Mouse (Mus musculus) heart, postnatal 4 days (tissue): ENCODE measurements around the gene Myl6. TPM values are rescaled to one million over a fixed set of nuclear protein-coding genes. Genes with fewer than 3 reads are reported as not detected.

ENCODE experiments used
- DNase-seq: peaks from one replicate; pipeline ENCODE4 v3.0.0; 2021
- total RNA-seq, 2 experiments: library from RNA; stranded (reverse); gene quantifications; 2 replicates each; pipeline ENCODE4 v1.2.3; 2021

Gene Myl6
- 100 to 1,000 TPM; 616 to 628 TPM for total RNA-seq

DNA sequence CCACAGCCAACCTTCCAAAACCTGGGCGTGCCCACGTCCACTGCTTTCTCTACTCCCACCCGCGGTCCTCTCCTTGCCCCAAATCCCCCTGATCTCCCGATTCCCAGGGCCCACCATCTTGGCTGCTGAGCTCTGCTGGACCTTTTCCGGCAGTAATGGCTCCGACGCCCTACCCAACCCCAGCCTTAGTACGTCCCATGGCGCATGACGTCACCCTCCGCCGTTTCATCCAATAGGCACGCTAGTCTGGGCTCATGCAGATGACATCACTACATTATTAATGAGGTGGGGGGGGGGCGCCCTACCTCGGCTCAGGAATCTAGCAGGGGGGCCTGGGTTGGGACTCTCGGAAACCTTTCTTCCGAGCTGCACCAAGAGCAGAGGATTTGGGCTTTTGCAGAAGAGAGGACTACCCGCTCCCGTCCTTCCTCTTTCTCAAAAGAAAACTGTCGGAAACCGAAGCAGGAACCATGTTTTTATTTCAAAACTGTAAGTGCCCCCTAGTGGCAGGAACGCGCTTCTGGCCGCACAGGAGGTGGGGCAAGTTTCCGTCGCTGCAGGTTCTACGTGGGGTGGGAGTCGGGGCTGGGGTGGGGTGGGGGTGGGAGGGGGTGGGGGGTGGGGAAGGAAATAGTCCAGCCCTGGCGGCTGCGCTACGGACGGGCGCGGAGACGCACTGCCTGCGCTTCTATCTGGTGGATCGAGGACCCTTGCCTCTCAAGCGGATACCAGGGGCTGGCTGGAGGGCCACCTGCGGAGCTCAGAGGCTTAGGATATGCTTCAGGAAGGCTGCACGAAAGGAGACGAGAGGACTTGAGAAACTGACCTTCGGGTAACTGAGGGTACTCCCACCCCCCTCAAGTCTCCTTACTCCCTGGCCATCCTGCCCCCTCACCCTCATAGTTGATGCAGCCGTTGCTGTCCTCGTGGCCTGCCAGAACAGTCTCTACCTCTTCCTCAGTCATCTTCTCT, at the start of gene Myl6:
Gene Myl6 (minus strand): TSS at position 451 of the 972 bp plus-strand sequence.
- DNase-seq, result peak; percentile 98

DNA sequence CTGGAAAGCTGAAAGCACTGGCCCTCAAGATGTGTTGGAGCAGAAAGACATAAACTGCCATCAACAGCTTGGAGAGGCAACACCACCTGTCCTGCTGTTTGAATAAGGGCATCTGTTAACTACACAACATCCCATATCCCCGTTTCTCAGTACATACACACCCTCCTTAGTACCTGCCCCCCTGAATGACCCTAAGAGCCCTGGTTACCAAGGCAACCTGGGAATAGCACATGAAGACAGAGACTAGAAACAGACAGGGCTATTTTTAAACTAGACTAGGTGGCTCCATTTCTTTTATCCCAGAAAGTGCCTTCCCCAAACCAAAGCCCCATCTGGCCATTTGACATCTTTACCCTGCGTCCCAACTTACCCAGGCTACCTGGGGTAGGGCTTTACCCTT, 49.2 kb upstream of the Myl6 start:
- no peak for DNase-seq

DNA sequence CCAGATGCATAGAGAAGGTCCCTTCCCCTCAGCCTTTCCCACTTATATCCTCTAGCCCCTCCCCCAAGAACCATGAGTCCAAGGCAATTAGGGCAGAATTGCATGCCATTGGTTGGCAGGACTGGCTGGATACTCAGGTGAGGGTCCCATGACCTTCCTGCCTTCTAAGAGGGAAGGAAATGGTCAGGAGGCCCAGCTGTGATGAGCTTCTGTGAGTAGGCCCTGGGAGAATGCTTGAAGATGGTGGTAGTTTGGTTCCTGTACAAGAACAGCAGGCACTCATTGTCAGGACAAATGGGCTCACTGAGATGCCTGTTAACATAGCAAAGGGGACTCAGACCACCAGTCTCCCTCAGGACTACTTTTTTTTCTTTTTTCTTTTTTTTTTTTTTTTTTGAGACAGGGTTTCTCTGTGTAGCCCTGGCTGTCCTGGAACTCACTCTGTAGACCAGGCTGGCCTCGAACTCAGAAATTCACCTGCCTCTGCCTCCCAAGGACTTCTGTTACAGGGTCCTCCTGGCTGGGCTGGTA, 44.5 kb upstream of the Myl6 start:
- DNase-seq, result no peak

DNA sequence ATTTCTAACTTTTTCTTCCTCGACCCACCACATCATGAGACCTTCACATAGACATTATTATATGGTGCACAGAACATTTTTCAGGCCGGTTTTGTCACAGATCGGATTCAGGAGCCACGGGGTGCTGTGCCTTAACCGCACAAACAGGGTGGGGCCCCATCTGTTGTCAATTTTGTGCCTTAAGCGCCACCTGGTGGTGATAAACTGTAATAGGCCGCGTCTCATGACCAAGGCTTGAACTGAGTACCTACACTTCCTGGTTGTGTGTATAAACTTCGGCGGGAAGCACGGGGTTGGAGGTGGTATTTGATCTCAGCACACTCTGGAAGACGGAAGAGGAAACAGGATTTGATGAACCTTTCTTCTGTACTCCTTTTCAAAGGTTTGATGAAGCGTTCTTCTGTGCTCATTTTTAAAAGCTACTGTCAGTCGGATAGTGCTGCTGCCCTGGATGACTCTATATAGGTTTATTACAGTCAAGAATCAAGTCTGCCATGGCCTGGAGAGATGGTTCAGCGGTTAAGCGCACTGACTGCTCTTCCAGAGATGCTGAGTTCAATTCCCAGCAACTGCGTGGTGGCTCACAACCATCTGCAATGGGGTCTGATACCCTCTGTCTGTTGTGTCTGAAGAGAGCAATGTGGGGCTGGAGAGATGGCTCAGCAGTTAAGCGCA, 42.5 kb upstream of the Myl6 start:
- peak; percentile 91 for DNase-seq

DNA sequence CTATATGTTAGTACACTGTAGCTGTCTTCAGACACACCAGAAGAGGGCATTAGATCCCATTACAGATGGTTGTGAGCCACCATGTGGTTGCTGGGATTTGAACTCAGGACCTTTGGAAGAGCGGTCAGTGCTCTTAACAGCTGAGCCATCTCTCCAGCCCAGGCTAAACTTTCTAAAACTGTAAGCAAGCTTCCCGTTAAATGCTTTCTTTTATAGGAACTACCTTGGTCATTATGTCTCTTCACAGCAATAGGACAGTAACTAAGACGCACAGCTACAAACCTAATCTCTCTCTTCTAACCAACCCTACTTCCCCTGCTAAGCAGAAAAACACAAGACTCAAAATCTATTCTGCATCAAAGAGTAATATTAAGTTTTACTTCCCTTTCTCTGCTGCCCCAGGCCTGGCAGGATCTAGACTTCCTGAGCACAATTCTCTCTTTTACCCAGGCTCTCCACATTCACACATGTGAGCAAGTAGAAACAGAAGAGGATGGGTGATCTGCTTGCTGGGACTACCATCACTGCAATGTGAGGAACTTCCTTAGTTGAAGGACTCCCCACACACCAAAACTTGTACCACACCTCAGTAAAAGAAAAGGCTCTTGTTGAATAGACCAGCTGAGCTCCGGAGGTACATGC, 41.8 kb upstream of the Myl6 start:
- DNase-seq, result no peak

DNA sequence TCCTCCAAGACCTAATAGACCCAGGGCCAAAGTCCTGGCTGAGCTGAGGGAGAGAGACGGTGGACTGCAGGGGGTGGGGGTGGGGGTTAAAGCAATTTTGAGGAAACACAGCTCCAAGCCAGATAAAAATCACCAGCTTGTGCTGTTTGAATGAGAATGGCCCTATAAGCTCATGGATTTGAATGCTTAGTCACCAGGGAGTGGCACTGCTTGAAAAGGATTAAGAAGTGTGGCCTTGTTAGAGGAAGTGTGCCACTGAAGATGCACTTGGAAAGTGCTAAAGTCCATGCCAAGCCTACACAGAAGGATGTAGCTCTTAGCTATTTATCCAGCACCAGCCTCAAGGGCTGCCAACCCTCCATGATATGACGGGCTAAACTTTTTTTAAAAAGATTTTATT, 41.3 kb upstream of the Myl6 start:
- DNase-seq, result no peak

DNA sequence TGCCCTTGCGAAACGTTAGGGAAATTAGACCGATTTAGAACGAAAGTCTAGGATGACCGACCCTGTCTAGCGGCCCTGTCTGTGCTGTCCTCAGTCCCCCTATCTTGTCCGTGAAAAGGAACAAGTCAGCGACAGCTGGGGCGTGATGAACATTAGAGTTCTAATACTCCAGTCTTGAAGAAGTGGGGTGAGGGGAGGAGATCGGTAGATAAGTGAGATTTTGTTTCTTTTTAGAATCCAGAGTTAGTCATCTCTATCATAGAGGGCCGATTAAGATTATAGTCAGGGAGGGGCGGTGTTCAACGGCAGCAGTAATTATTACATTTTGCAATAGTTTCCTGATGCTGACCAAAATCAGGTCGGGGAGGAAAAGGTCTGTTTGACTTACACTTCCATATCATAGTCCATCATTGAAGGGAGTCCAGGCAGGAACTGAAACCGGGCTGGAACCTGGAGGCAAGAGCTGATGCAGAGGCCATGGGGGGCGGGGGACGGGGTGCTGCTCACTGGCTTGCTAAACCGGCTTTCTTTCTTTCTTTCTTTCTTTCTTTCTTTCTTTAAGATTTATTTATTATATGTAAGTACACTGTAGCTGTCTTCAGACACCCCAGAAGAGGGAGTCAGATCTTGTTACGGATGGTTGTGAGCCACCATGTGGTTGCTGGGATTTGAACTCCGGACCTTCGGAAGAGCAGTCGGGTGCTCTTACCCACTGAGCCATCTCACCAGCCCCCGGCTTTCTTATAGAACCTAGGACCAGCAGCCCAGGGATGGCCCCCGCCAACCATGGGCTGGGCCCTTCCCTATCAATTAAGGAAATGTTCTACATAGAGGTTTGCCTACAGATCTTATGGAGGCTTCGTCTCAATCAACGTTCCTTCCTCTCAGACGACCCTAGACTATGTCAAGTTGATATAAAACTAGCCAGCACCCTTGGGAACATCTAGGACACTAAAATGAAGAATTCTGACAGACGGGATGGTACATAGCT, 32.7 kb upstream of the Myl6 start:
- peak; percentile 29 for DNase-seq

DNA sequence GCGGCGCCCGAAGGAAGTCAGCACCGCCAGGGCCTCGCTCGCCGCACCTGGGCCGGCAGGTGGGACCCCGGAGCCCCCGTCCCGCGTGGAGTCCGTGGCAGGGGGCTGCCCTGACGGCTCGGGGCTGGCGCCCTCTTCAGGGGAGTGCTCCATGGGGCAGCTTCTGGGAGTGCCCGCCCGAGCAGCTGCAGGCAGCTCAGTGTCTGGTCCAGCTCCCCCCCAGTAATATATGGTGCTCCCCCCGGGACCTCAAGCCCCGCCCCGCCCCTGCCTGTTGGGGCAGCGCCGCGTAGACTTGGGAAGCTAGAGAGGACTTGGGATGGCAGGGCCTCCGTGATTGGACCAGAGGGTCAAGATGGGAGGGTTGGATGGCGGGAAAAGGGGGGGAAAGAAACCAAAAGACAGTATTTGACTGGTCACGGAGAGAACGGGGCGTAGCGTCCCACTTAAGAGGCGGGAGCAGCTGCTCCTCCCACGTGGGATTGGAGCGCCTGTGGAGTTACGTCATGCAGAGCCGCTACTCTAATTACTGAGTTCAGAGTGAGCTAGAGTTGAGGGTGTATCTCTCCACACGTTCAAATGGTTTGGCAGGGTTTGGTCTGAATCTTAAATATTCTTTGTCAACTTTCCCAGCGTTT, 31.8 kb upstream of the Myl6 start, which contains the start of gene Esyt1:
Gene Esyt1 (minus strand): TSS at position 201 of the 638 bp plus-strand sequence.
- peak; percentile 94 for DNase-seq

DNA sequence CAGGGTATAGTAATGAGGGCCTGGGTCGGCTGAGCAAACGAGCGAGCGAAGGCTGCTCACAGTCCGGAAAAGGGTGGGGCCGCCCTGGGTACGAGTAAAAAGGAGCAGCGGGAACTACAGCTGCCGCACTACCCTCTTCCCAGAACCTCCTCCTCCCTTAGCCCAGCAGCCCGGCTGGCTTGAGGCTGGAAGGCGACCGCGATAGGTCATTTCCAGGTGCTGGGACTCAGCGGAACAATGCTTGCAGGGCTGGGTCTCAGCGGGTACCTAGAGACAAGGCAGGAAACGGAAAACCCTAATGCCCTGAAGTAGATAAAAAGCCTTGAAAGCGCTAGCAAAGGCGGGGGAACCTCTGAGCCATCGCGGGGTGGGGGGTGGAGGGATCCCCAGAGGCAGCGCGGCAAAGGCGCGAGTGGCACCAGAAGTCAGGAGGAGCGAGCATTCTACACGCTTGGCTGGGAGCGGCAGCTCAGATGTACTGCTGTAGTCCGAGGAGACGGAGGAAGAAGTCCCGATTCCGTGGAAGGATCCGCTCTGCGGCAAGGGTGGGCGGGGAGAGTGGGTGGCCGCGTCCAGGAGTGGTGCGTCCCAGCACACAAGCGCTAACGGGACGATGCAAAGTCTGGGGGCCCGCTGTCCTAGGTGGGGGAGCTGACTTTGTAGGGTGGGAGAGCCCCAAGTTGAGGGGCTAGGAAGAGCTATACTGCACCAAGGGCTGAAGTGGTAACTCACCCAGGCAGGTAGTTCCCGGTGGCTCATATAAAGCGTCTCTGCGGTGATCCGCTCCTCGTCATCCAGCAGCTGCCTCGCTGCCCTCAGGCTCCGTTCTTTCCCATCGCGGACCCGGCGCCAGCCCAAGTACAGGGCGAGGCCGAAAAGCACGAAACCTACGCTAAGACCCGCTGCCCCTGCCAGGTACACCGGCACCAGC, 31.1 kb upstream of the Myl6 start:
- peak; percentile 68 for DNase-seq

DNA sequence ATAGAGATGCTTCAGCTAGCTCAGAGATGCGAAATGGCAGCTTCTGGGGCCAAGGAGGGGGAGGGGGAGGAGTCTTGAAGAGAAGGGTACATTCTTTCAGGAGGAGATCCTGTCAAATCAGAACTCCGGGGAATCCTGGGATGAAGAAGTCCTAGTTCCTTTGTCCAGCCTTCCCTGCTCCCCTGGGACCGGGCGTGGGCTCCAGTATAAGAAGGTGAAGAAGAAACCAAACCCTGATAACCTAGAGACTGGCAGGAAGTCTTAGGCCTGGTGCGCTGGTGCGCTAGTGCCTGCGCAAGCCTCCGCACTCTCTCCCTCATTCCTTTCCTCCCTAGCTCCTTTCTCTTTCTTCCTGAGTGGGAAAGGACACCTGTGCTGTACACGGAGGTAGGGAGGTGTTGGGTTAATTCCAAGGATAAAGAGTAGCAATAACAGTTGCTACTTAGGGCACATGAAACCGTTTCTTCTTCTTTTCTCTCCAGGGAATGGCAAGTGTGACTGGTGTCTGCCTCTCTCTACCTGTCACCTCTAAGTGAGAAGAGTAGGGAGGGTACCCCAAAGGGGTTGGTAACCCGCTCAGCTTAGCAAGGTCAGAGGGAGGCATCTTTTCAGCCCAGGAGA, 30.3 kb upstream of the Myl6 start:
- DNase-seq, result no peak

DNA sequence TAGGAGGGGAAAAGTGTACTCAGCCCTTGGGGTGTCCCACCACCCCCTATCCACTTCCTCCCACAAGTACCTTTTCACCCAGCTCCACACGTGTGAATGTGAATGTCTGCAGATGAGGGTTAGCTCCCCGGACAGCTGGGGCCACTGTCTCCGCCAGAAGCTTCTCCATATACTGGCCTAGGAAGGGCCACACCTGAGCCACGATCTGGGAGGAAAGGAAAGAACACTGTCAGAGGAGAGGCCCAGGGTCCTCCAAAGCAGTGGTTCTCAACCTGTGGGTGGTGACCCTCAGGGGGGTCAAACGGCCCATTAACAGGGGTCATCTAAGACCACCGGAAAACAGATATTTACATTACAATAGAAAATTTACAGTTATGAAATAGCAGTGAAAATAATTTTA, 28.4 kb upstream of the Myl6 start:
- no peak for DNase-seq

DNA sequence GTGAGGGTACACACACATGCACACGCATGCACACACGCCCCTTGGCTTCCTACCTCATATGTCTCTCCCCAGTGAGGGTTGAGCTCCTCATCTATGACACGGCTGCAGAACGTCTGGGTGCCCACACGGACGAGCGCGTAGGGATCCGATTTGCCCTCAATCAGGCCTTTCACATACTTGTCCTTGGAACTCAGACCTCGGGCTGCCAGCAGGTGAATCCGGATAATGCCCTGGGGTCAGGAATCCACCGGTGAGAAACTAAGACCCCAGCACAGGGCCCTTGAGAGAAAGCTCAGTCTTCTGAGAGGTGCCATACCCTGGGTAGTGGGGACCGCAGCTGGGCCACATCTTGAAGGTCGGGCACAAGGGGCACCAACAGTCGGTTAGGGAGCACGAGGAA, 26.6 kb upstream of the Myl6 start:
- no peak for DNase-seq

DNA sequence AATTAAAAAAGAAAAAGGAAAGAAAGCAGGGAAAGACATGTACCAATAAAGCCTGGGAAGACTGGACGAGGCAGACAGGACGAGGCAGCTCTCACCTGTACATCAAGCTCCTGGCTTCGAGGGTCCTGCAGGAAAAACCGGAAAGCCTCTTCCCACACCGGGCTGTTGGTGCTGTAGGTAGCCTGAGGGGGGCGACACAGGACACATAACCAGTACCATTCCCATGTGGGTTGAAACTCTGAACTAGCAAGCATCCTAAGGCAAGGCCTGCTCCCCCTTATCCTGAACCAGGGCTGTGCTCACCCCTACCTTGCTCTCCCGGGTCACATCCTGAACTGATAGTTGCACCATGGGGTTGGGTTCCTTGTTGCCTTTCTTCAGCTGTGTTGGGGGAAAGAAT, 24.9 kb upstream of the Myl6 start:
- peak; percentile 72 for DNase-seq

DNA sequence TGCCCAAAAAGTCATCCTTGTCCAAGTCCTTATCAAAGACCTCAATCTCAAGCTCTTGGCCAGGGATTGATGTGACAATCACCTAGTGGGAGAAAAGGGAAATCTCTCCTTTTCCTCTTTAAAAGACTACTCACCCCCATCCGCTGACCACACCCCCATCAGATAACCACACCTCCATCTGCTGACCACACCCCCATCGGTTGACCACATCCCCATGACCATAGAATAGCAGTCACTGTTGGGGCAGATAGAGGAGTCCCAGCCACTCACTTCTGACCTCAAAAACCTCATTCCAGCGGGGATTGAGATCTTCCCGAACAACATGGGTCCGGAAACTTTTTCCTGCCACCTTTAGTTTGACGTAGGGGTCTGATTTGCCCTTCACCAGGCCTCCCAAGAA, 22.7 kb upstream of the Myl6 start:
- DNase-seq, result no peak

DNA sequence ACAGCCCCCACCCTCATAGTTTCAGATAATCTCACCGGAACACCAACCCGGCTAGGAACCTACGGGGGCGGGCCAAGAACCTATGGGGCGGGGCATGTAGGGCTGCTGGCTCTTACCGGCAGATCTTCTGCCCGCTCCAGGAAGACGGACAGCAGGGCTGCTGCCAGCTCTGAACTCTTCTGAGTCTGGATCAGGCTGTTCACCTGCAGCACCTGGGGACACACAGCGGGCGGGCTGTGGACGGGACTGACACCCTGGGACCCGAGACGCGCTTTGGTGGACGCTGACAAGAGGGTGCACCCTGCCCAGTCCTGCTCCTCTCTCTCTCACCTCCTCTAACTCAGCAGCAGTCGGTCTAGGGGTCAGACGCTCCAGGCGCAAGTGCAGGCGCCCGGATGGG, 22.1 kb upstream of the Myl6 start:
- no peak for DNase-seq

DNA sequence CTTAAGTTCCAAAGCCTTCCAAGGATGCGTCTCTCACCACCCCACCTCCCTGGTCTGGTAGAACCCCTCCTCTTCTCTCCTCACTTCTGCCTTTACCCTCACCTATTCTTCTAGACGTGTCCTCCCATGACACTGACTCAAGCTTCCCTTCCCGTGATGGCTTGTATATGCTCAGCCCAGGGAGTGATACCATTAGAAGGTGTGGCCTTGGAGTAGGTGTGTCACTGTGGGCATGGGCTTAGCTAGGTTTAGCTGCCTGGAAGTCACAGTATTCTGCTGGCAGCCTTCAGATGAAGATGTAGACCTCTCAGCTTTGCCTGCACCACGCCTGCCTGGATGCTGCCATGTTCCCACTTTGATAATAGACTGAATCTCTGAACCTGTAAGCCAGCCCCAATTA, 21.1 kb upstream of the Myl6 start:
- no peak for DNase-seq

DNA sequence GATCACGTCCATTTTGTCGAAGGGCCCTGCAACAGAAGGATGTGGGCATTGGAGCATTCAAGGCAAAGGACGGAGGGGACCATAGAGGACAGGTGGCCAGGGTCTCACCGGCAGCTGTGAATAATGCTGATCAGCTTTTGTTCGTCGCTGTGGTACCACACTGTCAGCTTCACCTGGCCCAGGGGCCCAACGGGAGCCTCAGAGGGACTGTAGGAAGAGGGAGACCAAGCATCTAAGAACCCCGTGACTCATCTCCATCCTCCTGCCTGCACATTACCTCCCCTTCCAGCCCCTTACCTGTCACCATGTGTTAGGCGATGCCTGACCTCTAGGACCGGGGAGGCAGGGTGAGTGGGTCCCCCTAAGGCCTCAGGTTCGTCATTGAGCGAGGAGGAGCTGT, 17.8 kb upstream of the Myl6 start:
- no peak for DNase-seq

DNA sequence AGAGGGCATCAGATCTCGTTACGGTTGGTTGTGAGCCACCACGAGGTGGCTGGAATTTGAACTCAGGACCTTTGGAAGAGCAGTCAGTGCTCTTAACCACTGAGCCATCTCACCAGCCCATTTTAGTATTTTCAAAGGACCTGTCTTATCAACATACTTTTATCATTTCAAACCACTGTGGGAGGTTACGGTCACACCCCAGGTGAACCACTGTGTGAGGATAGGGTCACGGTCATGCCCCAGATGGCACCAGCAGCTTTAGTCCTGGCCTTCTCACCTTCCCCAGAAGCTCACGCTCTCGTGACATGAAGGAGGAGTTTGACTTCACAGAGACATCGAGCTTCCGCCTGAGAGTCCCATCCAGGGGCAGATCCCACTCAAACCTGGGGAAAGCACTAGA, 17.2 kb upstream of the Myl6 start:
- DNase-seq, result no peak

DNA sequence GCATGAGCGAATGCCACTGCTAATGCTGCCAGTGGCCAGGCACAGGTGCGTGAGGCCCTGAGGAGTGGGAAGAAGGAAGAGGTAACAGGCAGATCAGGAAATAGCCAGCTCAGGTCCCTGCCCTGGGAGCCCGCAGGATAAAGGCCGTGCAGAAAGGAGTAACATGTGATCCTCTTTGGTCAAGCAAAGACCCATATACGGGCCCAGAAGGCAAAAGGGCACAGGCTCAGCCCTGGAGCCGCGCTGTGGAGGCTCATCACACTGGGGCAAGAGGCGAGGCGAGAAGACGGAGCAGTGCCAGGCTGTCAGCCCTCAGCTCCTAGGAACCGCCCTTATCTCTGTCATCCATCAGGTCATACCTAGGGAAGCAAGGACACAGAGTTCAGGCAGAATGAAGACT, 16.4 kb upstream of the Myl6 start:
- DNase-seq, result no peak

DNA sequence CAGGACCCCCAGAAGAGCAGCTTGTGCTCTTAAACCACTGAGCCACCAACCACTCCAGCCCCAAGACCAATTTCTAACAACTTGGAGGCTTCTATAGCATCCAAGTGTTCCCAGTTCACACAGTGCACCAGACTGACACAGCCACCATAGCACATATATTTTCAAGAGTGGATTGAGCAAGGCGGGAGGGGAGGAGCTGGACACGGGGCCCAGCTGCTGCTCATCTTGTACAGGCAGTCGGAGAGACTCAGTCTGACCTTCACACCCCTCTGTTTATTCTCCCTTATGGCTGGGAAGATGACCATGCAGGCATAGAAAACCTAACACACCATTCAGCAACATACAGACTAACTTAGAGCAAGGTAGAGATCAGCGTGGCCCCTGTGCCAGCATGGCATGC, 15.9 kb upstream of the Myl6 start:
- no peak for DNase-seq
